Mouse (Mus musculus): ENCODE data around the gene Hoxb7. TPM values are rescaled to one million over a fixed set of nuclear protein-coding genes. Genes with fewer than 3 reads are reported as not detected.

Hoxb7 gene
- polyA plus RNA-seq, 1 experiment from 2014 or later: not detected

GRCm38 (mm10) chr11:96290705-96291355, 4.4 kb downstream of the Hoxb7 start:
- Histone ChIP-seq H3K27ac (ENCODE audit: low read length) (no peak overlapping the region), H3K4me2 (ENCODE audit: low read length) (no peak overlapping the region), H3K4me3 (ENCODE audit: low read depth, low read length) (no peak overlapping the region), H3K9ac (ENCODE audit: low read depth, low read length) (no peak overlapping the region), H3K9me3 (replicated peaks; ENCODE audit: control insufficient read depth, low read length, poor library complexity, severe bottlenecking) (no peaks in the 10 kb centered on the region), H3K27me3 (ENCODE audit: control insufficient read depth, insufficient read depth, low read depth, low read length) (peaks cover 83% of the 10 kb centered on the region), H3K36me3 (ENCODE audit: control insufficient read depth, insufficient read depth, low read length) (no peaks in the 10 kb centered on the region), H3K4me1 (ENCODE audit: control insufficient read depth, insufficient read depth, low read length) (no peaks in the 10 kb centered on the region)
- no peak for ATAC-seq
- WGBS: 4% methylated on average over 17 of the region's 17 CpGs

- Histone ChIP-seq H3K4me3 (ENCODE audit: low read depth, low read length) (no peak within 1 kb of the TSS), H3K36me3 (ENCODE audit: control insufficient read depth, insufficient read depth, low read length) (no peaks in the 10 kb centered on the region)
- no peak for ATAC-seq
Observed at GRCm38 (mm10) chr11:96291681-96292564, 5.5 kb downstream of the Hoxb7 start, which contains the start of gene Hoxb6. Gene Hoxb6 (plus strand): TSS chr11:96292476.

GRCm38 (mm10) chr11:96292565-96293301, 6.3 kb downstream of the Hoxb7 start:
- Histone ChIP-seq H3K27ac (ENCODE audit: low read length) (no peak overlapping the region), H3K4me3 (ENCODE audit: low read depth, low read length) (no peak overlapping the region), H3K27me3 (ENCODE audit: control insufficient read depth, insufficient read depth, low read depth, low read length) (peaks cover 83% of the 10 kb centered on the region), H3K4me2 (ENCODE audit: low read length) (no peak overlapping the region), H3K4me1 (ENCODE audit: control insufficient read depth, insufficient read depth, low read length) (no peaks in the 10 kb centered on the region), H3K9me3 (replicated peaks; ENCODE audit: control insufficient read depth, low read length, poor library complexity, severe bottlenecking) (no peaks in the 10 kb centered on the region), H3K9ac (ENCODE audit: low read depth, low read length) (no peak overlapping the region), H3K36me3 (ENCODE audit: control insufficient read depth, insufficient read depth, low read length) (no peaks in the 10 kb centered on the region)
- ATAC-seq: no peak
- WGBS: 0% methylated on average over 12 of the region's 12 CpGs

More at GRCm38 (mm10) chr11:96291681-96292564, 5.5 kb downstream of the Hoxb7 start, which contains the start of gene Hoxb6:
- Histone ChIP-seq H3K27me3 (ENCODE audit: control insufficient read depth, insufficient read depth, low read depth, low read length) (peaks cover 83% of the 10 kb centered on the region), H3K4me1 (ENCODE audit: control insufficient read depth, insufficient read depth, low read length) (no peaks in the 10 kb centered on the region), H3K27ac (ENCODE audit: low read length) (no peak within 1 kb of the TSS), H3K4me2 (ENCODE audit: low read length) (no peak within 1 kb of the TSS), H3K9ac (ENCODE audit: low read depth, low read length) (no peak within 1 kb of the TSS), H3K9me3 (replicated peaks; ENCODE audit: control insufficient read depth, low read length, poor library complexity, severe bottlenecking) (no peaks in the 10 kb centered on the region)
- 3% methylated on average over 22 of the region's 22 CpGs for WGBS

GRCm38 (mm10) chr11:96293302-96293921, 7.0 kb downstream of the Hoxb7 start:
- Histone ChIP-seq H3K27me3 (ENCODE audit: control insufficient read depth, insufficient read depth, low read depth, low read length) (peaks cover 83% of the 10 kb centered on the region), H3K36me3 (ENCODE audit: control insufficient read depth, insufficient read depth, low read length) (no peaks in the 10 kb centered on the region), H3K4me3 (ENCODE audit: low read depth, low read length) (no peak overlapping the region), H3K4me1 (ENCODE audit: control insufficient read depth, insufficient read depth, low read length) (no peaks in the 10 kb centered on the region), H3K9ac (ENCODE audit: low read depth, low read length) (no peak overlapping the region), H3K4me2 (ENCODE audit: low read length) (no peak overlapping the region), H3K27ac (ENCODE audit: low read length) (no peak overlapping the region), H3K9me3 (replicated peaks; ENCODE audit: control insufficient read depth, low read length, poor library complexity, severe bottlenecking) (no peaks in the 10 kb centered on the region)
- WGBS: under 1% methylated on average over 22 of the region's 22 CpGs
- ATAC-seq: no peak

GRCm38 (mm10) chr11:96294245-96295091, 8.0 kb downstream of the Hoxb7 start:
- Histone ChIP-seq H3K9me3 (replicated peaks; ENCODE audit: control insufficient read depth, low read length, poor library complexity, severe bottlenecking) (no peaks in the 10 kb centered on the region), H3K27me3 (ENCODE audit: control insufficient read depth, insufficient read depth, low read depth, low read length) (peaks cover 82% of the 10 kb centered on the region), H3K4me3 (ENCODE audit: low read depth, low read length) (no peak overlapping the region), H3K4me1 (ENCODE audit: control insufficient read depth, insufficient read depth, low read length) (no peaks in the 10 kb centered on the region), H3K27ac (ENCODE audit: low read length) (no peak overlapping the region), H3K9ac (ENCODE audit: low read depth, low read length) (no peak overlapping the region), H3K36me3 (ENCODE audit: control insufficient read depth, insufficient read depth, low read length) (no peaks in the 10 kb centered on the region), H3K4me2 (ENCODE audit: low read length) (no peak overlapping the region)
- ATAC-seq: no peak
- under 1% methylated on average over 32 of the region's 32 CpGs for WGBS

- no peak for ATAC-seq
- H3K27me3 ChIP-seq (ENCODE audit: control insufficient read depth, insufficient read depth, low read depth, low read length): peaks cover 87% of the 10 kb centered on the region
- H3K4me1 ChIP-seq (ENCODE audit: control insufficient read depth, insufficient read depth, low read length): no peaks in the 10 kb centered on the region
- H3K4me3 ChIP-seq (ENCODE audit: low read depth, low read length): no peak overlapping the region
- no peaks in the 10 kb centered on the region for H3K36me3 ChIP-seq (ENCODE audit: control insufficient read depth, insufficient read depth, low read length)
- no peak overlapping the region for H3K9ac ChIP-seq (ENCODE audit: low read depth, low read length)
- H3K9me3 ChIP-seq (replicated peaks; ENCODE audit: control insufficient read depth, low read length, poor library complexity, severe bottlenecking): no peaks in the 10 kb centered on the region
- H3K27ac ChIP-seq (ENCODE audit: low read length): no peak overlapping the region
- WGBS: 1% methylated on average over 29 of the region's 30 CpGs
- H3K4me2 ChIP-seq (ENCODE audit: low read length): no peak overlapping the region
Observed at GRCm38 (mm10) chr11:96295092-96295835, 8.8 kb downstream of the Hoxb7 start.

GRCm38 (mm10) chr11:96296997-96297396, 10.6 kb downstream of the Hoxb7 start:
- Histone ChIP-seq H3K36me3 (ENCODE audit: control insufficient read depth, insufficient read depth, low read length) (no peaks in the 10 kb centered on the region), H3K9me3 (replicated peaks; ENCODE audit: control insufficient read depth, low read length, poor library complexity, severe bottlenecking) (no peaks in the 10 kb centered on the region), H3K4me1 (ENCODE audit: control insufficient read depth, insufficient read depth, low read length) (no peaks in the 10 kb centered on the region), H3K9ac (ENCODE audit: low read depth, low read length) (no peak overlapping the region), H3K4me3 (ENCODE audit: low read depth, low read length) (no peak overlapping the region), H3K4me2 (ENCODE audit: low read length) (no peak overlapping the region), H3K27ac (ENCODE audit: low read length) (no peak overlapping the region), H3K27me3 (ENCODE audit: control insufficient read depth, insufficient read depth, low read depth, low read length) (peaks cover 90% of the 10 kb centered on the region)
- WGBS: 0% methylated on average over 2 of the region's 2 CpGs
- no peak for ATAC-seq
